Mouse (Mus musculus) erythroblast, embryonic 14.5 days (primary cell): ENCODE results near the gene BC003965. TPM values are rescaled to one million over a fixed set of nuclear protein-coding genes. Genes with fewer than 3 reads are reported as not detected.
A peak's percentile ranks its signal among the peaks of the same experiment; 100 is the strongest.

ENCODE experiments used
- H3K27me3 ChIP-seq: 2 replicates; pipeline ENCODE4 v1.6.1; 2012; ENCODE audit warnings: inconsistent platforms; ENCODE audit not compliant: control insufficient read depth
- H3K36me3 ChIP-seq: 2 replicates; pipeline ENCODE4 v1.6.1; 2012; ENCODE audit warnings: mild to moderate bottlenecking, inconsistent platforms; ENCODE audit not compliant: control insufficient read depth
- H3K4me1 ChIP-seq: 2 replicates; pipeline ENCODE4 v1.6.1; 2012; ENCODE audit warnings: inconsistent platforms; ENCODE audit not compliant: control insufficient read depth
- H3K4me3 ChIP-seq: replicated peaks from 2 replicates; pipeline ENCODE3; 2012; ENCODE audit warnings: moderate library complexity, mild to moderate bottlenecking, inconsistent platforms
- H3K9me3 ChIP-seq: 2 replicates; pipeline ENCODE4 v1.6.1; 2012; ENCODE audit warnings: low read length, inconsistent platforms, mixed read lengths; ENCODE audit not compliant: control insufficient read depth
- GATA1 ChIP-seq: IDR thresholded peaks from 2 replicates; pipeline ENCODE4 v1.6.1; 2012; ENCODE audit warnings: low read length, inconsistent platforms, mixed read lengths
- TAL1 ChIP-seq: IDR thresholded peaks from 3 replicates; pipeline ENCODE4 v1.6.1; 2012; ENCODE audit warnings: low read length, inconsistent platforms, mixed read lengths
- polyA plus RNA-seq: library from polyadenylated mRNA; stranded (reverse); fragments of >175 nt; gene quantifications from 2 replicates; pipeline ENCODE4 v1.2.3, GENCODE M21; 2012

BC003965 gene
- polyA plus RNA-seq = 2.0 and 2.1 TPM in 2 replicates

DNA sequence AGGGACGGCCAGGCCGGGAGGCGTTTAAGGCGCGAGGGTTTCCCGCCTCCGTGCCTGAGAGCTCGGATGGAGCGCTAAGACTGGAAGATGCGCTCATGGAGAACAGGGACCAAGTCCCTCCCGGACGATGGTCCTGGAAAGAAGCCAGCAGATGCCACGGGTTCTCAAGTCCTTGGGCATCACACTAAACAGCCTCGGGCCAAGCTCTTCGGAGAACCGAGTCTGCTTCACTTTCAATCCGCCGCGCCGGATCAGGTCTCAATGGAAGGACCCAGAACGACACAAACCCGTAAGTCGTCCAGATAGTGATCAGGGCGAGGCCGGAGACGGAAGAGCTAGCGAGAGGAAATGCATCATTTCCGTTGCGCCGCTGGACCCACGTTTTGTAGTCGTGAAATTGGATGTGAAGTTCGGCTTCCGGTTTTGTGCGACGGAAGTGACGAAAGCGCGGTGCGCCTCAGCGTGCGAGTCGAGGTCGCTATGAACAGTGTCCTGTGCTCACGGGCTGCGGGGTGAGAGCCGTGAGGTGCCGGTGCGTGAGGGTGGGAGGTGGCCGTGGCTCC lies at the start of gene BC003965:
TSS of gene BC003965 (plus strand) at position 426 of the 563 bp plus-strand sequence.
- H3K36me3 ChIP-seq = peaks cover 6% of the 10 kb centered on the region
- no peaks in the 10 kb centered on the region for H3K9me3 ChIP-seq
- H3K4me1 ChIP-seq = peaks cover 62% of the 10 kb centered on the region
- H3K4me3 ChIP-seq = peak within 1 kb of the TSS; percentile 77
- peak; percentile 62 for TF ChIP-seq GATA1
- TF ChIP-seq TAL1 = no peak
- peaks cover 25% of the 10 kb centered on the region for H3K27me3 ChIP-seq

DNA sequence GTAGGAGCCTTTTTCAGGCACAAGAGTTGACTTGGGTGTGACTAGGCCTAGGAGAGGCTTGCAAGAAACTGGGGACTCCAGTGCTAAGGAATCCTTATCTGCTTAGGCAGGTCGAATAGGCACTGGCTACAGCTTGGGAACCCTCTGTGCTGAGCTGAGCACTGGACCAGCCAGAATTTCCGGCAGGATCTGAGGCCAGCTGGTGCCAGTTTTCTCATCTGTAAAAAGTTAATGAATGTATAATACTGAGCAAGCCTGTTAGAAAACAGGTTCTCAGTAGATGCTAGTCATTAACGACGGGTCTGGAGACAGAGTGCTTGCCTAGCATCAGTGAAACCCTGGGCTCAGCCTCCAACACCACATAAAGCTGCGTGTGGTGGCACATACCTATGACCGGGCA lies 48.7 kb upstream of the BC003965 start:
- Histone ChIP-seq H3K4me1 (peaks cover 38% of the 10 kb centered on the region), H3K4me3 (no peak overlapping the region), H3K9me3 (no peaks in the 10 kb centered on the region), H3K27me3 (no peaks in the 10 kb centered on the region), H3K36me3 (peaks cover 39% of the 10 kb centered on the region)
- no peak for TF ChIP-seq GATA1
- no peak for TF ChIP-seq TAL1

DNA sequence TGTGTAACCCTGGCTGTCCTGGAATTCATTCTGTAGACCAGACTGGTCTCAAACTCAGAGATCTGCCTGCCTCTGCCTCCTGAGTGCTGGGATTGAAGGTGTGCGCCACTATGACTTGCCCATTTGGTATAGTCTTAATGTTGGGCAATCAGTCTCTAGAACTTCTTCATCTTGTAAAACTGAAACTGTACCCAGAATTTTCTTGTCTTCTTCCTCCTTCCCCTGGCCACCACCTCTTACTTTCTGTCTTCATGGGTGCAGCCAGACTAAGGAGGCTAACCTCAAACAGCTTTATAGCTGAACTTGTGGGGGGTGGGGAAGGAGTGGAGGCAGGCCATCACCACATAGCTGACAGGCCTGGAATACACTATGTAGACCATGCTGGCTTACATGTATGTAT lies 45.6 kb upstream of the BC003965 start:
- Histone ChIP-seq H3K9me3 (no peaks in the 10 kb centered on the region), H3K4me3 (no peak overlapping the region), H3K36me3 (peaks cover 60% of the 10 kb centered on the region), H3K27me3 (no peaks in the 10 kb centered on the region), H3K4me1 (peaks cover 34% of the 10 kb centered on the region)
- TF ChIP-seq GATA1 (no peak), TAL1 (no peak)

DNA sequence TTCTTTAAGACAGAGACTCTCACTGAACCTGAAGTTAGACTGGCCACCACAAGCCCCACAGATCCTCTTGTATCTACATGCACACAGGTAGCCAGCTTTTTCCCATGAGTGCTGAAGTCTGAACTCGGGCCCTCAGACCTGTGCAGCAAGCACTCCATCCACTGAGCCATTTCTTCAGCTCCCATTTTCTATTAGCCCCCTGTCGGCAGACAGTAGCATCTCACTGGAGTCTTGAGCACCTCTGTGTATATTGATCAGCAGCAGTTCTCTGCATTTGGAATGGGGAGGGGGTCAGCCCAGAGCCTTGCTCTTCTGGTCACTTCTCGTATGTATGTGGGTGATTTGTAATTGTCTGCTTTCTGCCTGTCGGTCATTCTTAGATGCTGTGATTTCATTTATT lies 44.4 kb upstream of the BC003965 start:
- no peaks in the 10 kb centered on the region for H3K27me3 ChIP-seq
- TF ChIP-seq GATA1 (no peak), TAL1 (no peak)
- peaks cover 72% of the 10 kb centered on the region for H3K36me3 ChIP-seq
- H3K4me3 ChIP-seq = no peak overlapping the region
- peaks cover 23% of the 10 kb centered on the region for H3K4me1 ChIP-seq
- H3K9me3 ChIP-seq = no peaks in the 10 kb centered on the region

DNA sequence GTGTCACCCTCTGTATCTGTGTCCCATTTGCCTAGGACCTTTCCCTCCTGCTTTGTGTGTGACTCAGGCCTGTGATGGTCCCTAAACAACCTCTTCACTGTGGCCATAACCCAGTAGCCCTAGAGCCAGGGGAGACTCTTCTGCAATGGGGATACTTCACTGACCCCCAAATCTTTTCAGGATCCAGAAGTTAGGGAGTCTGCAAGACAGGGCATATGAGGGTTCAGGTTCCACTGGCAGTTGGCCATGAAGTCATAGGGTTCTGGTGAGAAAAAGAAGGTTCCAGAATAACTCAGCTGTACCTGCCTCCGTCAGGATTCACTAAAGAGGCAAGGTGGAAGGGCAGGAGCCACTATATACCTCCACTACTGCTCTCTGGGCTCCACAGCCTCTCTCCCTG lies 22.2 kb upstream of the BC003965 start, which contains the start of gene Ccdc154:
TSS of gene Ccdc154 (plus strand) at position 301 of the 400 bp plus-strand sequence.
- TF ChIP-seq GATA1 = no peak
- TF ChIP-seq TAL1 = no peak

DNA sequence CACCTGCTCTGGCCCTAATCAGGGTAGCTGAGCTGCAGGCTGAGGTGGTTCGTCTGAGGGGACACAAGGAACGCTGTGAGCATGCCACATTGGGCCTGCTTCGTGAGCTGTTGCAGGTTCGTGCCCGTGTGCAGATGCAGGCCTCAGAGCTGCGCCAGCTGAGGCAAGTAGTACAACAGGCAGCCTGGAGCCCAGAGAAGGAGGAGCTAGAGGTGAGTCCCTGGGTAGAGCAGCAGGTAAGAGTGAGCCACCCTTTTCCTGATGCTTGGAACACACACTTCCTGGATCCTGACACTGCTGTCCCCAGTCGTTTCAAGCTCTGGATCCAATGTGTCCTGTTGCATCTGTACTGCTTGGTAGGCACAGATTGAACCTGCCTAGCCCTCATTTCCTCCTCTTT lies 21.0 kb upstream of the BC003965 start:
- no peak overlapping the region for H3K4me3 ChIP-seq
- TF ChIP-seq TAL1 (no peak), GATA1 (no peak)
- peaks cover 2% of the 10 kb centered on the region; the same call in 1 of the 2 replicates for H3K4me1 ChIP-seq
- peaks cover 33% of the 10 kb centered on the region for H3K36me3 ChIP-seq
- H3K9me3 ChIP-seq = no peaks in the 10 kb centered on the region
- 0 out of 2 replicates have a peak, but pooled peaks cover 2% of the 10 kb centered on the region for H3K27me3 ChIP-seq

More for the DNA sequence above, 22.2 kb upstream of the BC003965 start, which contains the start of gene Ccdc154:
- peaks cover 40% of the 10 kb centered on the region for H3K36me3 ChIP-seq
- H3K9me3 ChIP-seq = no peaks in the 10 kb centered on the region
- no peak within 1 kb of the TSS for H3K4me3 ChIP-seq
- 0 out of 2 replicates have a peak, but pooled peaks cover 2% of the 10 kb centered on the region for H3K27me3 ChIP-seq
- peaks cover 2% of the 10 kb centered on the region; the same call in 1 of the 2 replicates for H3K4me1 ChIP-seq

DNA sequence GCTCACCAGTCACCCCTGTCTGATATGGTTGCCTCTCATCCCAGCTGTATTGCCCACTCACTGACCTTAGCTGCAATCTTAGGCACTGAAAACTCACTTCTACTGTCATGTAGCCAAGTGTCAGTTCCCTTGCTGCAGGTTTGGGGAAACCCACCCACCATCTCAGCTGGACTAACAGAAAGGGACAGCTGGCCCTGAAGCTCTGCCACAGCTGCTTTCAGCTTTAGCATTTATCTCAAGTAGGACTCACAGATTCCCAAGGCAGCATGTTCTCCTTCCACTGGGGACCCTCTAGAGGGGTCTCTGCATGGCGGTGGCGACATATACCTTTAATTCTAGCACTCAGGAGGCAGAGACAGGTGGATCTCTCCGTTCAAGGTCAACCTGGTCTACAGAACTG lies 19.6 kb upstream of the BC003965 start:
- Histone ChIP-seq H3K4me1 (peaks cover 2% of the 10 kb centered on the region; the same call in 1 of the 2 replicates), H3K27me3 (0 out of 2 replicates have a peak, but pooled peaks cover 2% of the 10 kb centered on the region), H3K9me3 (no peaks in the 10 kb centered on the region), H3K36me3 (peaks cover 22% of the 10 kb centered on the region), H3K4me3 (no peak overlapping the region)
- no peak for TF ChIP-seq TAL1
- TF ChIP-seq GATA1 = no peak

DNA sequence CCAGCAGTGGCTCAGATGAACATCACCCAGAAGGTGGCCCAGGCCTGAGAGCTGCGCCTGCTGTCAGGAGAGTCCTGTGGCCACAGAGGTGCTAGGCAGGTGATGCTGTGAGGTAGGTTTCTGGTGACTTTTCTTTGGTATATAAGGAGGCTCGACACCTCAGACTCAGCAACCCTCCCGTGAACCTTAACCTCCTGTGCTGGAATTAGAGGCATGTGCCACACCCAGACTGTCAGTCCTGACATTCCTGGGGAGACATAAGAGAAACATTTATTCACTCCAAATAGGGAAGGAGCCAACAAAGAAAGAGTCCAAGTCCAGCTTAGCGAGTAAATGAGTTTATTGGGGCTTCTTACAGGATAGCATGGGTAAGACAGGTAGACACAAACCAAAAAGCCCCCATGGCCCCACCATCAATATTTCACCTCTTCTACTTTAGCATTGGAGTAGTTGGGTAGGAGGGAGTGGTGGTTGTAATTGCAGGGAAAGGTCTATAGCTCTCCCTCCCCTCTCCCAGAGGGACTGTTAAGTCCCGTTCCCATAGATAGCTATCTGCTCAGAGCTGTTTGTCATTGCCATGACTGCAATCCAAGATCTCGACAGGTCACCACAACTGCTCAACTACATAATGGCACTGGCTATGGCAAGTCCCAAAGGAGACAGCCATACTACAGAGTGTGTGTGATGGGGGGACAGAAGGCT lies 18.2 kb upstream of the BC003965 start:
- Histone ChIP-seq H3K9me3 (no peaks in the 10 kb centered on the region), H3K36me3 (peaks cover 9% of the 10 kb centered on the region), H3K4me3 (no peak overlapping the region), H3K27me3 (0 out of 2 replicates have a peak, but pooled peaks cover 2% of the 10 kb centered on the region), H3K4me1 (peaks cover 2% of the 10 kb centered on the region; the same call in 1 of the 2 replicates)
- no peak for TF ChIP-seq TAL1
- no peak for TF ChIP-seq GATA1

DNA sequence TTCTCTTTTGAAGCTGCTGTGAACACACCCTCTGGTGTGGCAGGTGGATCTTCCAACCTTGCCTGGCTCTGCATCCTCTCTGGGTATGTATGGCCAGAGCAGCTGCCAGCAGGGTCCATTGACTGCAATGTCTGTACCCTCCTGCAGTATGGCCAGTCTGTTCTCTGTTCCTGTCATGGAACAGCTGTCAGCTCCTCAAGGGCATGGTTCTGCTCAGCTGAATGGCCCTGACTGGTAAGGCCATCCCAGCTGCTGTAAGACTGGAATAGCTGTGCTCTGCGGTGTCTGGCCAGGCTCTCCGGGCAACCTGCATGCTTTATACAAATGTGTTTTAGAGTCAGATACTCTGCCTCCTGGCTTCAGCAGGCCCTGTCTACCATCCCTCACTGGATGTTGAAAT lies 14.6 kb upstream of the BC003965 start:
- Histone ChIP-seq H3K27me3 (peaks cover 5% of the 10 kb centered on the region; the same call in 1 of the 2 replicates), H3K4me3 (no peak overlapping the region), H3K36me3 (no peaks in the 10 kb centered on the region), H3K4me1 (no peaks in the 10 kb centered on the region), H3K9me3 (no peaks in the 10 kb centered on the region)
- TF ChIP-seq TAL1 = no peak
- no peak for TF ChIP-seq GATA1
